Mouse (Mus musculus) neural tube, embryonic 14.5 days (tissue): Measurements from ENCODE around the gene Glmp. TPM values are rescaled to one million over a fixed set of nuclear protein-coding genes. Genes with fewer than 3 reads are reported as not detected.

Source experiments
- ATAC-seq: fragments of 200-750 bp; cut with Nextera tagmentation; 2 replicates; pipeline ENCODE4 v1.8.0; 2017; ENCODE audit warnings: low read depth, mild to moderate bottlenecking, moderate TSS enrichment, moderate library complexity
- H3K27ac ChIP-seq: fragments of 300-500 bp; sonication (generic); 2 replicates; pipeline ENCODE4 v1.5.1; 2014; ENCODE audit warnings: low read depth, mild to moderate bottlenecking, control low read depth, low read length, moderate library complexity, mixed read lengths
- H3K27me3 ChIP-seq: fragments of 300-500 bp; sonication (generic); 2 replicates; pipeline ENCODE4 v1.6.1; 2014; ENCODE audit warnings: low read length; ENCODE audit not compliant: control insufficient read depth, insufficient read depth
- H3K36me3 ChIP-seq: fragments of 300-500 bp; sonication (generic); 2 replicates; pipeline ENCODE4 v1.6.1; 2014; ENCODE audit warnings: low read length, mixed read lengths; ENCODE audit not compliant: control insufficient read depth, insufficient read depth
- H3K4me1 ChIP-seq: fragments of 300-500 bp; sonication (generic); 2 replicates; pipeline ENCODE4 v1.6.1; 2014; ENCODE audit warnings: low read length; ENCODE audit not compliant: control insufficient read depth, insufficient read depth
- H3K4me2 ChIP-seq: fragments of 300-500 bp; sonication (generic); 2 replicates; pipeline ENCODE4 v1.6.1; 2014; ENCODE audit warnings: mild to moderate bottlenecking, low read depth, low read length, control low read depth
- H3K4me3 ChIP-seq: fragments of 300-500 bp; sonication (generic); 2 replicates; pipeline ENCODE4 v1.5.1; 2014; ENCODE audit warnings: low read depth, low read length, control low read depth, mixed read lengths
- H3K9ac ChIP-seq: fragments of 300-500 bp; sonication (generic); replicated peaks from 2 replicates; pipeline ENCODE4 v1.6.1; 2014; ENCODE audit warnings: low read depth, mild to moderate bottlenecking, control low read depth, low read length, mixed read lengths
- H3K9me3 ChIP-seq: fragments of 300-500 bp; sonication (generic); 2 replicates; pipeline ENCODE4 v1.6.1; 2016; ENCODE audit warnings: low read length; ENCODE audit not compliant: control insufficient read depth
- WGBS: fragments of 180-500 bp; shearing (Covaris S2); extraction: QIAGEN DNeasy Blood & Tissue Kit; methylation state at CpG from one replicate; pipeline ENCODE4 v1.1.7; 2014; 5-methylcytosine and 5-hydroxymethylcytosine counted together
- polyA plus RNA-seq: library from polyadenylated mRNA; unstranded; fragments of >200 nt; fragmentation: Nextera tagmentation; extraction: Ambion mirVana; gene quantifications from 2 replicates; pipeline ENCODE4 v1.2.1, GENCODE M21; 2014

Gene Glmp
- polyA plus RNA-seq, 1 experiment from 2014 or later = 65.0 TPM

DNA sequence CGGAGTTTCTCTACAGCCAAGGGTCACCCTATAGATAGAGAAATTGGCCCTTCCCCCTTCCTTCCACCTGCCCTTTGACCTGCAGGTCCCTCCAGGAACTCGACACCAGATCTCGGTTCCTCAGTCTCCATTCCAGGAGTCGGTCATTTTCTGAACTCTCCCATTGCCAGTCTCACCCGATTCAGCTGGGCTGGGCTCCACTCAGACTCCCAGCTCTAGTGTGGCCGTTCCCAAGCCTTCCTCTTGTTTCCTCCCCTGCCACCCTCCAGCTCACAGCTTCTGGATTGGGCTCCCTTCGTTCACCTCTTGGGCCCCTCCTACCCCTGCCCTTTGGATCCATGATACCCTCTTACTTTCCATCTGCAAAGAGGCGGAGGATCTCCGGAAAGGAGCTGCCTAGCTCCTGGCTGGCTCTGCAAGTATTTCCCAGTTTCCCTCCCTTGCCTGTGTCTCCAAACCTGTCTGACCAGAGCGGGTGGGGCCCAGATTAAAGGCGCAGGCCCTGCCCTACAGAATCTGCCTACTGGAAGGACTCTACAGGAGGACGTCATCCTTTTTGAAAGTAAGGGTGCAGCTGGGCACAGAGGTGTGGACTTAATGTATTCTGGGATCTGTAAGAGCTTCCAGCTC is 9.3 kb downstream of the Glmp start:
- Histone ChIP-seq H3K9ac (no peak overlapping the region), H3K27ac (no peak overlapping the region), H3K4me2 (no peak overlapping the region), H3K4me3 (no peak overlapping the region), H3K9me3 (no peaks in the 10 kb centered on the region), H3K36me3 (no peaks in the 10 kb centered on the region), H3K27me3 (no peaks in the 10 kb centered on the region), H3K4me1 (peaks cover 15% of the 10 kb centered on the region)
- WGBS = 63% methylated on average over 12 of the region's 12 CpGs
- no peak for ATAC-seq

DNA sequence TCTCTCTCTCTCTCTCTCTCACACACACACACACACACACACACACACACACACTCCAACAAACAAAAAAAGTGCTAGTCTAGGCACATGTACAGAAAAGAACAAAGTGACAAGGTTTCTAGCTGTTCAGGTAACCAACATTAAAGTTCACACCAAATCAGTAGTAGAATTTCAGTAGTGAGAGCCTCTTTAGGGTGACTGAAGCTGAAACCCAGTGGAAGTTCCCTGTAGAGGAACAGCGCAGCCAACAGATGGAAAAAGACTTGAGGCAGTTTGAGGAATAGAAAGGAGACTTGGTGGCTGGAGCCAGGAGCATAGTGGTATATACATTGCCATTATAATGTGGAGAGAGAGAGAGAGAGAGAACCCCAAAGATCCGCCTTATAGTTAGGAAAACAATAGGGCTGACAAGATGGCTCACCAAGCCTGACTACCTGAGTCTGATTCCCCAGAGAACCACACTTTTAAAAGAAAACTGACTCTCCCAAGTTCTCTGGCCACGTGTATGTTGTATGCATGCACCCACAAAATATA is 10.1 kb downstream of the Glmp start:
- Histone ChIP-seq H3K9me3 (no peaks in the 10 kb centered on the region), H3K27me3 (no peaks in the 10 kb centered on the region), H3K4me2 (peak overlapping the region; percentile 84), H3K4me1 (peaks cover 15% of the 10 kb centered on the region), H3K9ac (peak overlapping the region; percentile 93), H3K4me3 (peak overlapping the region; percentile 74), H3K27ac (no peak overlapping the region), H3K36me3 (no peaks in the 10 kb centered on the region)
- WGBS = 35% methylated on average over 3 of the region's 3 CpGs
- no peak for ATAC-seq

DNA sequence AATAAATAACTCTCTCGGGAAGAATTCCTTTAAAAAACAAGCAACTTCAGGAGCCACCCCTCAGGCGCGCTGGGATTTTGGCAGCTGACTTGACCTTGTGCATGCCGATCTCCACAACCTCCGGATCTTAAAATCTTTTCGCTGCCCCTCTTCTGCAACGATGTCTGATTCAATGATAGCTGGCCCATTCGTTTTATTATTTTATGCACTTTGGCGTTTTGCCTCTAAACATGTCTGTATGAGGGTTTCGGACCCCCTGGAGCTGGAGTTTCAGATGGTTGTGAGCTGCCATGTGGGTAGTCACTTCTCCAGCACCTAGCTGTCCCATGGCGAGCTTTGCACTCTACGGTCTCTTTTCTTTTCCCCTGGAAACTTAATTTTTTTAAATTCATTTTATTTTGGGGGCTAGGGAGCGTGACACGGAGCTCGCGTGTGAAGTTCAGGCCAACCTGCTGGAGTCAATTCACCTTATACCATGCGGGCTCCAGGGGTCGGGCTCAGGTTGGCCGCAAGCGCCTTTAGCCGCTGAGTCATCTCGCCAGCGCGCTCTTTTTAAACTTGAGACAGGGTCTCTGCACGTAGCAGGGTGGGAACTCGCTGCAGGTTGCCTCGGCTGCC is 10.7 kb downstream of the Glmp start:
- no peaks in the 10 kb centered on the region for H3K9me3 ChIP-seq
- peak overlapping the region; percentile 93 for H3K9ac ChIP-seq
- no peaks in the 10 kb centered on the region for H3K27me3 ChIP-seq
- H3K4me2 ChIP-seq = peak overlapping the region; percentile 84
- peak; percentile 74 for ATAC-seq
- peak overlapping the region; percentile 74 for H3K4me3 ChIP-seq
- peaks cover 15% of the 10 kb centered on the region for H3K4me1 ChIP-seq
- H3K36me3 ChIP-seq = no peaks in the 10 kb centered on the region
- 1% methylated on average over 27 of the region's 27 CpGs for WGBS
- H3K27ac ChIP-seq = peak overlapping the region; percentile 95

DNA sequence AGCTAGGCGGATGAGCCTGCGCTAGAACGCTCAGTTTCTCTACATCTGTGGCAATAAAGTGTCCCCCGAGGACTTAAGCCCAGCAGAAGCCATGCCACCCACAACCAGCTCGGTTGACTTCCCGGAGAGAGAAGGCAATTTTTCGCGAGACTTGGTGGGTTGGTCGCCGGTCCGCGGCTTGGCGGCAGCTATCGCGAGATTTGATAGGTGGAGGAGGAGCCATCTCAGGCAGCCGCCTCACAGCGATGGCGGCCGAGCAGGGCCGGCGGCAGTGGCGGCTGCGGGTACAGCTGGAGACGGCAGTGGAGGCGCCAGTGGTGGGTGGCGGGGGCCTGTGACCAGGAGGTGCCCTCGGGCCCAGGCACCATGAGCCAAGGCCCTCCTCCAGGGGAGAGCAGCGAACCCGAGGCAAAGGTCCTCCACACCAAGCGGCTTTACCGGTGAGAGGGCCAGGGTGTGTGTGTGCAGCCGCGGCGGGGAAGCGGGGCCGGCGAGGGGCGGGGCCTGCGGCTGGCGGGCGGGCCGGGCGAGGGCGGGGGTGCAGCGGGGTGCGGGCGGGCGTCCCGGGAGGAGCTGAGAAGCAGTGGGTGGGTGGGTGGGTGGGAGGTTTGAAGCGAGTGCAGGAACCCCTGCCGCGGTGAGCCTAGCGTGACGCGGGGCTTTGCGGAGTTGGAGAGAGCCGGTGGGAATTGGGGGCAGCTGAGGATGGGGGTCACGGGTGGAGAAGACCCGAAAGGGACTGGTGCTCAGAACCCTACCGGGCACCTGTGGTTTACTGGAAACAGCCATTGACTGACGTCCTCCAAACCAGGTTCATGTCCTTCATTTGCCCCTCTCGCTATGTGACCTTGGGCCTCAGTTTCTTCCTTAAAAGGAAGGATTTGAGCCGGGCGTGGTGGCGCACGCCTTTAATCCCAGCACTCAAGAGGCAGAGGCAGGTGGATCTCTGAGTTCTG is 11.5 kb downstream of the Glmp start, which contains the start of the genes Tmem79 and Smg5:
Gene Tmem79 (minus strand): TSS at position 91 of the 956 bp plus-strand sequence.
Gene Smg5 (plus strand): TSS at position 203 of the 956 bp plus-strand sequence.
- ATAC-seq = peak; percentile 97
- WGBS = 3% methylated on average over 49 of the region's 66 CpGs
- H3K4me3 ChIP-seq = peak within 1 kb of the TSS; percentile 74
- peak within 1 kb of the TSS; percentile 84 for H3K4me2 ChIP-seq
- H3K9ac ChIP-seq = peak within 1 kb of the TSS; percentile 93
- H3K9me3 ChIP-seq = no peaks in the 10 kb centered on the region
- no peaks in the 10 kb centered on the region for H3K27me3 ChIP-seq
- no peaks in the 10 kb centered on the region for H3K36me3 ChIP-seq
- peak within 1 kb of the TSS; percentile 95 for H3K27ac ChIP-seq
- peaks cover 15% of the 10 kb centered on the region for H3K4me1 ChIP-seq

DNA sequence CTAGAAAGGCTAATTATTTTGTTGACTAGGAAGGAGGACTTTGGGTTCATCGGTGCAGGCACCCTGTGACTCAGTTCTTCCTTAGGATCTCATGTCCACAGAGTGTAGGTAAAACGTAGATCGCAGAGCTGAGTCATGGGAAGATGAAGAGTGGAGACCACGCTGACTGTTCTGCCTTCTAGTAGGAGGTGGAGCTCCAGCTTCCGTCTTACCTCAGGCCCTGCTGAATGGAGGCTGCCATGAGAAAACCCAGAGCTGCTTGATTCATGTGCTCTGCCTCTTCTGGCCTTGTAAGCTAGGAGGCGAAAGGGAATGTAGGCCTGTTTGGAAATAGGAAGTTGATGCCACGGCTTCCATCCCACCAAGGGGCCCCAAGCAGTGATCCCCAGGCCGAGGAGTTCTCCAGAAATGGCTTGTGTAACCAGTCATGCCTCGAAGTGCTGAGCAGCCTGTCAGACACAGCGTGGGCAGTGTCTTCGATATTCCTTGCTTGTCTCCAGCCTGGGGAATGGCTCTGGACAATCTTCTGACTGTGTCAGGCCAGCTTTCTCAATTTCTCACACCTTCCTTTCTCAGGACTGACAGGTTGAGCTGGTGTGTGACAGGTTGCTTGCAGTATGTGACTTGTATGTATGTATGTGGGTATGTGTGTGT is 12.7 kb downstream of the Glmp start:
- Histone ChIP-seq H3K9ac (no peak overlapping the region; the same call in 1 of the 2 replicates), H3K4me1 (peaks cover 15% of the 10 kb centered on the region), H3K9me3 (no peaks in the 10 kb centered on the region), H3K4me2 (peak overlapping the region; percentile 84), H3K27me3 (no peaks in the 10 kb centered on the region), H3K27ac (no peak overlapping the region), H3K4me3 (no peak overlapping the region; the same call in 1 of the 2 replicates), H3K36me3 (peaks cover 7% of the 10 kb centered on the region; the same call in 1 of the 2 replicates)
- ATAC-seq = no peak
- WGBS = 85% methylated on average over 11 of the region's 11 CpGs

DNA sequence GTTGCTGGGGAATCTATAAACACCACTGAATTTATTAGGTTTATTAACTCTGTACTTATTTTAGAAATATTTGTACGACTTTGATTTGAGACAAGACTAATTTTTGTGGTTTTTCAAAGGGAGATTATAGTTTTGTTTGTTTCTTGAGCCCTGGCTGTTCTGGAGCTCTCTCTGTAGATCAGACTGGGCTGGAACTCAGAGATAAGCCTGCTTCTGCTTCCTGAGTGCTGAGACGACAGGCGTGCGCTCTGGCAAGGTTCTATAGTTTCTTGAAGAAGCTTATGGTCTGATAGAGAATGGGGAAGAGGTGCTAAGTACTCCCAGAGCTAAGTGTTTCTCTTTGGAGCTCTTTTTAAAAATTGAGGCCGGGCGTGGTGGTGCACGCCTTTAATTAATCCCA is 13.5 kb downstream of the Glmp start:
- no peaks in the 10 kb centered on the region for H3K9me3 ChIP-seq
- H3K4me1 ChIP-seq = peaks cover 15% of the 10 kb centered on the region
- WGBS = 96% methylated on average over 7 of the region's 7 CpGs
- ATAC-seq = no peak
- H3K27ac ChIP-seq = no peak overlapping the region
- H3K9ac ChIP-seq = no peak overlapping the region
- no peak overlapping the region for H3K4me3 ChIP-seq
- no peaks in the 10 kb centered on the region for H3K27me3 ChIP-seq
- H3K4me2 ChIP-seq = no peak overlapping the region
- H3K36me3 ChIP-seq = peaks cover 15% of the 10 kb centered on the region

DNA sequence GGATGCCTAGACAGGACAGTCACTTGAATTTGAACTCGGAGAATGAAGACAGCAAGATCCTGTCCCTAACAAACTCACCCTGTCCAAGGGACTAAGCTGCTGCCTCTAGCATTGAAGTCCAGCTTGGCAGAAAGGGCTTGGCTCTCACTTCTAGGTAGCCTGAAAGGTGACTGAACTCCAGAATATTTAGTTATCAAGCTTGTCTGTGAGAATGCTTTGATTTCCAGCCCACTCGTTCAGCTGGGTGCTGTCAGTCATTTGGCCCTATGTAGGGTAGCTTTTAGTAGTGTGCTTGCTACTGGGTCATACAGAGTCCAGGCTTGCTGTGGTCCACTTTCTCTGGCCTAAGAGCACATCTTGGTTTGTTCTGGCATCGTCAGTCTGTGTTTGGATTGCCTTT is 14.2 kb downstream of the Glmp start:
- Histone ChIP-seq H3K9ac (no peak overlapping the region), H3K4me3 (no peak overlapping the region), H3K27ac (no peak overlapping the region), H3K36me3 (peaks cover 22% of the 10 kb centered on the region), H3K9me3 (no peaks in the 10 kb centered on the region), H3K4me1 (peaks cover 15% of the 10 kb centered on the region), H3K27me3 (no peaks in the 10 kb centered on the region), H3K4me2 (no peak overlapping the region)
- ATAC-seq = no peak
- WGBS = 81% methylated on average over 3 of the region's 3 CpGs

DNA sequence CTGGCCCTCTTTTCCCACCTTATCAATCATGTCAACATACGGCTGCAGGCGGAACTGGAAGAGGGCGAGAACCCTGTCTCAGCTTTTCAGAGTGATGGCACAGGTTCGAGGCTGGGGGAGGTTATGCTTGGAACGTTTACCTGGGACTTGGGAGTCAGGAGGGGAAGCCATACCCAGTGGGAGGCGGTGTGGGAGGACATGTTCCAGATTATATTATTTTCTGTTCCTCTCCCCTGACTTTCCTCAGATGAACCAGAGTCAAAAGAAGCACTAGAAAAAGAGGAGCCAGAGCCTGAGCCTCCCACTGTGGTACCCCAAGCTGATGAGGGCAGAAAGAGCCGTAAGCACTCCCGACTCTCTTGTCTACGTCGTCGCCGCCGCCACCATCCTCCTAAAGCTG is 25.9 kb downstream of the Glmp start:
- Histone ChIP-seq H3K9ac (no peak overlapping the region), H3K4me3 (no peak overlapping the region), H3K4me1 (no peaks in the 10 kb centered on the region), H3K4me2 (no peak overlapping the region), H3K27me3 (no peaks in the 10 kb centered on the region), H3K27ac (no peak overlapping the region), H3K36me3 (peaks cover 95% of the 10 kb centered on the region), H3K9me3 (no peaks in the 10 kb centered on the region)
- 91% methylated on average over 13 of the region's 13 CpGs for WGBS
- no peak for ATAC-seq
